ENCODE assay signal across 9 mouse cellular contexts in the genomic region with DNA sequence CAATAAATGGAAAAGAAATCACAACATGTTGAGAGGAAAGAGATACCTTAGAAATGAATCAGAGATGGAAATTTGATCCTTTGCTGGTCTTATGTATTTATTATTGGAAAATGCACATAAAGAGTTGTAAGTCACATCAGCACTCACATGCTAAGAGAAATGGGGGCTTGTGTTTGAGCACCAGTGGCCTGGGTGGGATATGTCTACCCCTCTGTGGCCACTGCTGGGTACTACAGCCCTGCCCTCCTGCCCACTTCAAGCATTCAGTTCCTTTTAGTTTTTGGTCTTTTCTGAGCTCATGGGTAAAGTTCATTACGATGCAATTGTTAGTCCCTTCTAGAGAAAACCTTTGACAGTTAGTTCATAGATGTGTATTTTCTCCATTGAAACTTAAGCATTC.
DNase-seq lines count a peak whose midpoint lies in the region; ATAC-seq and TF ChIP-seq lines count a peak whose summit lies in the region.
"Had no signal": no experiment of that assay in that cellular context is flagged by ENCODE, and none has a peak within 500 bp of the region (broad histone marks: within the 10 kb centered on the region; RNA-seq: fewer than 3 reads in every experiment).

No protein-coding gene starts in this region.

- TF ChIP-seq POLR2A in cerebellum, adult 2 months (IDR thresholded peaks at IDR 0.05; ENCODE audit: borderline replicate concordance, insufficient read depth, low read length): no peak
- TF ChIP-seq POLR2A in brain, embryonic 14.5 days (IDR thresholded peaks at IDR 0.05; ENCODE audit: borderline replicate concordance, extremely low read depth, insufficient read depth, insufficient read length, poor library complexity, severe bottlenecking): no peak

- H3K36me3 ChIP-seq in kidney, postnatal 0 days (ENCODE audit: insufficient read depth, low read length): no peaks in the 10 kb centered on the region
- no peaks in the 10 kb centered on the region for H3K36me3 ChIP-seq in midbrain, embryonic 15.5 days (replicated peaks)

- no peak for DNase-seq in cerebellum, adult 2 months
- no peak for DNase-seq in cerebellum, adult 11 months
- DNase-seq in left cerebral cortex, adult 2 months (ENCODE audit: extremely low spot score in 1 of 2, low spot score in 2 of 2): no peak
- no peak for DNase-seq in left cerebral cortex, postnatal 36 days (ENCODE audit: low spot score in 2 of 2)
- DNase-seq in brain, embryonic 14.5 days (ENCODE audit: low read depth): peak; percentile 70
- DNase-seq in kidney, postnatal 0 days (ENCODE audit: low spot score): peak; percentile 71
- no peak for DNase-seq in thymus, postnatal 0 days (ENCODE audit: low spot score)

- H3K9ac ChIP-seq in kidney, postnatal 0 days (ENCODE audit: low read depth, low read length): no peak overlapping the region
- H3K9ac ChIP-seq in midbrain, embryonic 15.5 days: no peak overlapping the region

- no peaks in the 10 kb centered on the region; the same call in 1 of the 2 replicates for H3K4me1 ChIP-seq in cerebellum, adult 2 months (ENCODE audit: control insufficient read depth, insufficient read depth, low read length)
- peaks cover 6% of the 10 kb centered on the region; the same call in 1 of the 2 replicates for H3K4me1 ChIP-seq in kidney, postnatal 0 days (replicated peaks; ENCODE audit: insufficient read depth, low read length)
- no peaks in the 10 kb centered on the region for H3K4me1 ChIP-seq in midbrain, embryonic 15.5 days

- H3K4me3 ChIP-seq in cerebellum, adult 2 months (replicated peaks; ENCODE audit: insufficient read depth, low read depth, low read length): no peak overlapping the region
- H3K4me3 ChIP-seq in left cerebral cortex, adult 2 months: no peak overlapping the region
- H3K4me3 ChIP-seq in kidney, postnatal 0 days (replicated peaks; ENCODE audit: low read depth, low read length): no peak overlapping the region
- H3K4me3 ChIP-seq in midbrain, embryonic 15.5 days: no peak overlapping the region
- H3K4me3 ChIP-seq: myocyte had no signal

- intact Hi-C loops in left cerebral cortex, adult 2 months (cut with DNase I): loop anchor here (1.0 to 5.0 kb wide), 3 partner anchors 293 to 424 kb away; partner anchors contain the start of gene Slc4a4
- intact Hi-C loops in left cerebral cortex, postnatal 36 days (cut with DNase I): loop anchor here (5.0 kb wide), 3 partner anchors 294 to 429 kb away; partner anchors contain the start of gene Slc4a4

- no peak overlapping the region for H3K4me2 ChIP-seq in kidney, postnatal 0 days (ENCODE audit: low read length)
- H3K4me2 ChIP-seq in midbrain, embryonic 15.5 days: no peak overlapping the region

- TF ChIP-seq CTCF in cerebellum, adult 2 months (IDR thresholded peaks at IDR 0.05; ENCODE audit: borderline replicate concordance, insufficient read depth, low read depth, low read length): peak; percentile 55; the same call in 1 of the 2 replicates
- peak; percentile 67 for TF ChIP-seq CTCF in left cerebral cortex, adult 2 months (IDR thresholded peaks at IDR 0.05)
- peak; percentile 75 for TF ChIP-seq CTCF in brain, embryonic 14.5 days (IDR thresholded peaks at IDR 0.05; ENCODE audit: borderline replicate concordance, extremely low read depth, insufficient read depth, insufficient read length)
- peak; percentile 83 for TF ChIP-seq CTCF in kidney, postnatal 0 days (IDR thresholded peaks at IDR 0.05; ENCODE audit: low read depth)

- no peak overlapping the region for H3K27ac ChIP-seq in cerebellum, adult 2 months (ENCODE audit: insufficient read depth, low read length)
- H3K27ac ChIP-seq in left cerebral cortex, adult 2 months: no peak overlapping the region
- H3K27ac ChIP-seq in kidney, postnatal 0 days: no peak overlapping the region
- H3K27ac ChIP-seq in midbrain, embryonic 15.5 days: no peak overlapping the region

- 60% methylated on average over 1 of the region's 1 CpGs for WGBS in cerebellum, adult 2 months
- WGBS in kidney, postnatal 0 days: 42% methylated on average over 1 of the region's 1 CpGs
- WGBS in midbrain, embryonic 15.5 days: 52% methylated on average over 1 of the region's 1 CpGs

- no peaks in the 10 kb centered on the region for H3K27me3 ChIP-seq in cerebellum, adult 2 months (ENCODE audit: control insufficient read depth, insufficient read depth, low read length)
- no peaks in the 10 kb centered on the region for H3K27me3 ChIP-seq in kidney, postnatal 0 days (ENCODE audit: insufficient read depth, low read length)
- no peaks in the 10 kb centered on the region for H3K27me3 ChIP-seq in midbrain, embryonic 15.5 days (replicated peaks)

- H3K9me3 ChIP-seq in kidney, postnatal 0 days (replicated peaks; ENCODE audit: low read length): no peaks in the 10 kb centered on the region
- H3K9me3 ChIP-seq in midbrain, embryonic 15.5 days: no peaks in the 10 kb centered on the region

- ATAC-seq in kidney, postnatal 0 days (replicated peaks; ENCODE audit: low FRiP score, low read depth): peak; percentile 68
- ATAC-seq in midbrain, embryonic 15.5 days (replicated peaks): peak; percentile 86

Comparison
In these comparisons a context has a peak if more than half of its experiments do, and no peak if none do; other contexts are left out.
1. DNase-seq: peak in brain, embryonic 14.5 days (single experiment) and kidney, postnatal 0 days (single experiment); none in cerebellum, adult 2 months (0 of 2), cerebellum, adult 11 months (single experiment), left cerebral cortex, adult 2 months (0 of 2), left cerebral cortex, postnatal 36 days (0 of 2) and thymus, postnatal 0 days (single experiment).
2. Peak in every context shown above with its lines, with median percentiles within 50 percentile points of each other: CTCF ChIP-seq.